Mouse (Mus musculus) T-helper 17 cell (primary cell): ENCODE data around the gene Vps13d.

Experiments
- in situ Hi-C, 2 experiments: fragments of 300-600 bp; cut with MboI, MseI; formaldehyde crosslinking; loops; 1 replicate in 1 of 2; 2 replicates in 1 of 2; pipeline ENCODE4 v1.15.1; 2025; ENCODE audit warnings: high pct_unique_total_duplicates in 2 of 2

Vps13d gene

GRCm38 (mm10) chr4:145097974-145098373 lies 96.8 kb downstream of the Vps13d start:
- in situ Hi-C loops = no loop called here

- in situ Hi-C loops = no loop called here
Measured at GRCm38 (mm10) chr4:145096481-145097039, 98.2 kb downstream of the Vps13d start.

- in situ Hi-C loops = no loop called here
Measured at GRCm38 (mm10) chr4:145086509-145086908, 108.3 kb downstream of the Vps13d start.

- in situ Hi-C loops = loop anchor here in 1 of 2 experiments (5.0 kb wide), 1 partner anchor 192 kb away; no protein-coding TSS in a partner anchor
Measured at GRCm38 (mm10) chr4:145079324-145079723, 115.5 kb downstream of the Vps13d start.

- in situ Hi-C loops = no loop called here
Measured at GRCm38 (mm10) chr4:145074276-145074675, 120.5 kb downstream of the Vps13d start.

- in situ Hi-C loops = no loop called here
Measured at GRCm38 (mm10) chr4:145073728-145074127, 121.1 kb downstream of the Vps13d start.

- in situ Hi-C loops = no loop called here
Measured at GRCm38 (mm10) chr4:145071942-145072341, 122.9 kb downstream of the Vps13d start.

GRCm38 (mm10) chr4:145067019-145067680 lies 127.7 kb downstream of the Vps13d start:
- in situ Hi-C loops = no loop called here

GRCm38 (mm10) chr4:145066336-145067018 lies 128.3 kb downstream of the Vps13d start:
- in situ Hi-C loops = no loop called here

GRCm38 (mm10) chr4:145058749-145059442 lies 135.9 kb downstream of the Vps13d start:
- in situ Hi-C loops = loop anchor here in 1 of 2 experiments (10.0 kb wide), 1 partner anchor 174 kb away; no protein-coding TSS in a partner anchor

- in situ Hi-C loops = loop anchor here in 1 of 2 experiments (10.0 kb wide), 1 partner anchor 172 kb away; no protein-coding TSS in a partner anchor
Measured at GRCm38 (mm10) chr4:145056346-145056745, 138.5 kb downstream of the Vps13d start.

GRCm38 (mm10) chr4:145055792-145056191 lies 139.0 kb downstream of the Vps13d start:
- in situ Hi-C loops = loop anchor here in 1 of 2 experiments (10.0 kb wide), 1 partner anchor 171 kb away; no protein-coding TSS in a partner anchor

- in situ Hi-C loops = loop anchor here in 1 of 2 experiments (10.0 kb wide), 1 partner anchor 170 kb away; no protein-coding TSS in a partner anchor
Measured at GRCm38 (mm10) chr4:145054369-145054768, 140.4 kb downstream of the Vps13d start.

- in situ Hi-C loops = loop anchor here in 1 of 2 experiments (10.0 kb wide), 1 partner anchor 168 kb away; no protein-coding TSS in a partner anchor
Measured at GRCm38 (mm10) chr4:145052697-145053096, 142.1 kb downstream of the Vps13d start.

GRCm38 (mm10) chr4:145052282-145052681 lies 142.5 kb downstream of the Vps13d start:
- in situ Hi-C loops = loop anchor here in 1 of 2 experiments (10.0 kb wide), 1 partner anchor 167 kb away; no protein-coding TSS in a partner anchor

- in situ Hi-C loops = loop anchor here in 1 of 2 experiments (10.0 kb wide), 1 partner anchor 167 kb away; no protein-coding TSS in a partner anchor
Measured at GRCm38 (mm10) chr4:145051209-145051969, 143.4 kb downstream of the Vps13d start.

- in situ Hi-C loops = loop anchor here in 1 of 2 experiments (10.0 kb wide), 1 partner anchor 166 kb away; no protein-coding TSS in a partner anchor
Measured at GRCm38 (mm10) chr4:145050518-145051208, 144.1 kb downstream of the Vps13d start.

- in situ Hi-C loops = no loop called here
Measured at GRCm38 (mm10) chr4:145047964-145048363, 146.8 kb downstream of the Vps13d start.

GRCm38 (mm10) chr4:145046032-145046401 lies 148.8 kb downstream of the Vps13d start:
- in situ Hi-C loops = no loop called here
